Mouse (Mus musculus): ENCODE measurements at regions not wholly inside any gene's neighbourhood (a gene's known extent, or its start where the extent isn't known, plus 50 kb on each side); places are given as distances from the start of the nearest gene placed in this dataset.

GRCm38 (mm10) chr10:119019082-119019481, 149.1 kb upstream of the Dyrk2 start:
- TF ChIP-seq CTCF (IDR thresholded peaks at IDR 0.05; ENCODE audit: extremely low read depth, insufficient read length, insufficient replicate concordance, low read depth, low read length): no peak
- TF ChIP-seq POLR2A (IDR thresholded peaks at IDR 0.05; ENCODE audit: low read depth, low read length): no peak
